Mouse (Mus musculus) right cerebral cortex, adult 18-20 months (tissue): Measurements from ENCODE around the gene Cracr2b.
A peak's percentile ranks its signal among the peaks of the same experiment; 100 is the strongest.

ENCODE experiments used
- DNase-seq: peaks from one replicate; pipeline ENCODE4 v3.0.0; 2022; ENCODE audit warnings: mixed read lengths

The Cracr2b gene

GRCm38 (mm10) chr7:141460391-141461113 is at the start of gene Cracr2b:
TSS of gene Cracr2b (plus strand) at chr7:141461094.
- no peak for DNase-seq

- DNase-seq = no peak
Observed at GRCm38 (mm10) chr7:141411667-141412066, 49.2 kb upstream of the Cracr2b start.

- DNase-seq = no peak
Observed at GRCm38 (mm10) chr7:141413331-141413730, 47.6 kb upstream of the Cracr2b start.

- DNase-seq = peak; percentile 99
Observed at GRCm38 (mm10) chr7:141413809-141414584, 46.9 kb upstream of the Cracr2b start, which contains the start of gene Gatd1. TSS of gene Gatd1 (minus strand) at chr7:141414136.

GRCm38 (mm10) chr7:141416144-141416841 is 44.6 kb upstream of the Cracr2b start:
- no peak for DNase-seq

GRCm38 (mm10) chr7:141417731-141418681 is 42.9 kb upstream of the Cracr2b start:
- DNase-seq = no peak

- no peak for DNase-seq
Observed at GRCm38 (mm10) chr7:141418970-141419369, 41.9 kb upstream of the Cracr2b start.

GRCm38 (mm10) chr7:141420030-141420702 is 40.7 kb upstream of the Cracr2b start:
- no peak for DNase-seq

- no peak for DNase-seq
Observed at GRCm38 (mm10) chr7:141423811-141424210, 37.1 kb upstream of the Cracr2b start.

GRCm38 (mm10) chr7:141426948-141427730 is 33.8 kb upstream of the Cracr2b start:
- no peak for DNase-seq

GRCm38 (mm10) chr7:141428701-141429100 is 32.2 kb upstream of the Cracr2b start:
- no peak for DNase-seq

GRCm38 (mm10) chr7:141429310-141429709 is 31.6 kb upstream of the Cracr2b start, which contains the start of gene Cend1:
TSS of gene Cend1 (minus strand) at chr7:141429491.
- peak; percentile 95 for DNase-seq

GRCm38 (mm10) chr7:141429840-141430584 is 30.9 kb upstream of the Cracr2b start:
- DNase-seq = no peak

- DNase-seq = no peak
Observed at GRCm38 (mm10) chr7:141430585-141431240, 30.2 kb upstream of the Cracr2b start.

- no peak for DNase-seq
Observed at GRCm38 (mm10) chr7:141431434-141432185, 29.3 kb upstream of the Cracr2b start.

- no peak for DNase-seq
Observed at GRCm38 (mm10) chr7:141432186-141432611, 28.7 kb upstream of the Cracr2b start.

GRCm38 (mm10) chr7:141432741-141433516 is 28.0 kb upstream of the Cracr2b start:
- no peak for DNase-seq
